Mouse (Mus musculus) heart, embryonic 13.5 days (tissue): ENCODE data around the gene Ggta1. TPM values are rescaled to one million over a fixed set of nuclear protein-coding genes. Genes with fewer than 3 reads are reported as not detected.

Source experiments
- ATAC-seq: fragments of 200-750 bp; cut with Nextera tagmentation; 2 replicates; pipeline ENCODE4 v1.8.0; 2017; ENCODE audit warnings: moderate TSS enrichment; ENCODE audit not compliant: insufficient number of reproducible peaks, low FRiP score, low TSS enrichment; ENCODE audit errors: extremely low read depth
- H3K27ac ChIP-seq: fragments of 300-500 bp; sonication (generic); replicated peaks from 2 replicates; pipeline ENCODE4 v1.5.1; 2015; ENCODE audit warnings: moderate library complexity, mild to moderate bottlenecking, inconsistent platforms
- H3K27me3 ChIP-seq: fragments of 300-500 bp; sonication (generic); replicated peaks from 2 replicates; pipeline ENCODE4 v1.6.1; 2015; ENCODE audit warnings: mild to moderate bottlenecking, inconsistent platforms
- H3K36me3 ChIP-seq: fragments of 300-500 bp; sonication (generic); 2 replicates; pipeline ENCODE4 v1.6.1; 2015; ENCODE audit warnings: mild to moderate bottlenecking, inconsistent platforms
- H3K4me1 ChIP-seq: fragments of 300-500 bp; sonication (generic); 2 replicates; pipeline ENCODE4 v1.6.1; 2015; ENCODE audit warnings: inconsistent platforms
- H3K4me2 ChIP-seq: fragments of 300-500 bp; sonication (generic); 2 replicates; pipeline ENCODE4 v1.6.1; 2015; ENCODE audit warnings: inconsistent platforms, mild to moderate bottlenecking, moderate library complexity
- H3K4me3 ChIP-seq: fragments of 300-500 bp; sonication (generic); 2 replicates; pipeline ENCODE4 v1.5.1; 2015; ENCODE audit warnings: moderate library complexity, mild to moderate bottlenecking, inconsistent platforms
- H3K9ac ChIP-seq: fragments of 300-500 bp; sonication (generic); 2 replicates; pipeline ENCODE4 v1.6.1; 2015; ENCODE audit warnings: inconsistent platforms, mild to moderate bottlenecking, moderate library complexity
- H3K9me3 ChIP-seq: fragments of 300-500 bp; sonication (generic); 2 replicates; pipeline ENCODE4 v1.6.1; 2016; ENCODE audit warnings: inconsistent platforms
- WGBS: fragments of 180-500 bp; shearing (Covaris S2); methylation state at CpG from one replicate; pipeline ENCODE4 v1.1.7; 2015; ENCODE audit warnings: mixed read lengths; 5-methylcytosine and 5-hydroxymethylcytosine counted together
- polyA plus RNA-seq: library from polyadenylated mRNA; unstranded; fragments of >200 nt; fragmentation: Nextera tagmentation; extraction: Ambion mirVana; gene quantifications from 2 replicates; pipeline ENCODE4 v1.2.1, GENCODE M21; 2015

Gene Ggta1
- polyA plus RNA-seq, 1 experiment from 2014 or later: 32.5 TPM

GRCm38 (mm10) chr2:35469266-35469665 is 6.2 kb upstream of the Ggta1 start:
- H3K9me3 ChIP-seq: no peaks in the 10 kb centered on the region
- 76% methylated on average over 3 of the region's 3 CpGs for WGBS
- H3K4me3 ChIP-seq: no peak overlapping the region
- H3K4me1 ChIP-seq: peaks cover 3% of the 10 kb centered on the region
- H3K27me3 ChIP-seq: no peaks in the 10 kb centered on the region
- H3K27ac ChIP-seq: no peak overlapping the region
- ATAC-seq: no peak
- no peak overlapping the region for H3K9ac ChIP-seq
- H3K4me2 ChIP-seq: no peak overlapping the region
- H3K36me3 ChIP-seq: no peaks in the 10 kb centered on the region

GRCm38 (mm10) chr2:35468276-35468675 is 5.2 kb upstream of the Ggta1 start:
- peaks cover 13% of the 10 kb centered on the region for H3K4me1 ChIP-seq
- no peak overlapping the region for H3K4me3 ChIP-seq
- no peaks in the 10 kb centered on the region for H3K36me3 ChIP-seq
- H3K27ac ChIP-seq: no peak overlapping the region
- ATAC-seq: no peak
- 62% methylated on average over 2 of the region's 2 CpGs for WGBS
- no peaks in the 10 kb centered on the region for H3K27me3 ChIP-seq
- H3K9me3 ChIP-seq: no peaks in the 10 kb centered on the region
- H3K9ac ChIP-seq: no peak overlapping the region
- H3K4me2 ChIP-seq: no peak overlapping the region

- H3K27me3 ChIP-seq: no peaks in the 10 kb centered on the region
- no peak for ATAC-seq
- no peaks in the 10 kb centered on the region for H3K9me3 ChIP-seq
- H3K4me3 ChIP-seq: no peak overlapping the region
- peaks cover 17% of the 10 kb centered on the region for H3K4me1 ChIP-seq
- no peak overlapping the region for H3K27ac ChIP-seq
- no peak overlapping the region for H3K4me2 ChIP-seq
- H3K36me3 ChIP-seq: no peaks in the 10 kb centered on the region
- H3K9ac ChIP-seq: no peak overlapping the region
- WGBS: 69% methylated on average over 3 of the region's 3 CpGs
These were observed 4.8 kb upstream of the Ggta1 start for GRCm38 (mm10) chr2:35467855-35468254.

- ATAC-seq: no peak
- Histone ChIP-seq H3K4me1 (peaks cover 29% of the 10 kb centered on the region), H3K4me3 (no peak overlapping the region), H3K9ac (no peak overlapping the region), H3K9me3 (no peaks in the 10 kb centered on the region), H3K36me3 (no peaks in the 10 kb centered on the region), H3K4me2 (no peak overlapping the region), H3K27me3 (no peaks in the 10 kb centered on the region), H3K27ac (no peak overlapping the region)
These were observed 2.6 kb upstream of the Ggta1 start for GRCm38 (mm10) chr2:35465677-35466076.

GRCm38 (mm10) chr2:35464548-35464947 is 1.5 kb upstream of the Ggta1 start:
- H3K9ac ChIP-seq: no peak overlapping the region
- H3K4me2 ChIP-seq: 0 out of 2 replicates have a peak overlapping the region, but pooled peaks have one; percentile 93
- peaks cover 1% of the 10 kb centered on the region; the same call in 1 of the 2 replicates for H3K36me3 ChIP-seq
- H3K27me3 ChIP-seq: no peaks in the 10 kb centered on the region
- H3K27ac ChIP-seq: no peak overlapping the region; the same call in 1 of the 2 replicates
- H3K4me1 ChIP-seq: peaks cover 34% of the 10 kb centered on the region
- H3K4me3 ChIP-seq: no peak overlapping the region
- no peak for ATAC-seq
- H3K9me3 ChIP-seq: no peaks in the 10 kb centered on the region
- 76% methylated on average over 3 of the region's 3 CpGs for WGBS

GRCm38 (mm10) chr2:35464089-35464534 is 1.1 kb upstream of the Ggta1 start:
- peaks cover 5% of the 10 kb centered on the region; the same call in 1 of the 2 replicates for H3K36me3 ChIP-seq
- H3K9me3 ChIP-seq: no peaks in the 10 kb centered on the region
- H3K9ac ChIP-seq: peak overlapping the region; percentile 54; the same call in 1 of the 2 replicates
- no peak overlapping the region; the same call in 1 of the 2 replicates for H3K4me3 ChIP-seq
- H3K4me2 ChIP-seq: peak overlapping the region; percentile 93
- H3K4me1 ChIP-seq: peaks cover 37% of the 10 kb centered on the region
- no peaks in the 10 kb centered on the region for H3K27me3 ChIP-seq
- ATAC-seq: no peak
- 53% methylated on average over 7 of the region's 7 CpGs for WGBS
- H3K27ac ChIP-seq: peak overlapping the region; percentile 86

GRCm38 (mm10) chr2:35463372-35464088 is 499 bp upstream of the Ggta1 start:
- Histone ChIP-seq H3K27ac (peak overlapping the region; percentile 86), H3K4me2 (peak overlapping the region; percentile 93), H3K4me1 (peaks cover 42% of the 10 kb centered on the region), H3K36me3 (peaks cover 5% of the 10 kb centered on the region; the same call in 1 of the 2 replicates), H3K9me3 (no peaks in the 10 kb centered on the region), H3K9ac (peak overlapping the region; percentile 54; the same call in 1 of the 2 replicates), H3K27me3 (no peaks in the 10 kb centered on the region), H3K4me3 (peak overlapping the region; percentile 72)
- 9% methylated on average over 19 of the region's 19 CpGs for WGBS
- peak; percentile 68 for ATAC-seq

- H3K9ac ChIP-seq: peak overlapping the region; percentile 89
- H3K4me3 ChIP-seq: peak overlapping the region; percentile 72
- peaks cover 49% of the 10 kb centered on the region for H3K4me1 ChIP-seq
- peak overlapping the region; percentile 93 for H3K4me2 ChIP-seq
- H3K36me3 ChIP-seq: peaks cover 11% of the 10 kb centered on the region
- ATAC-seq: peak; percentile 60
- no peaks in the 10 kb centered on the region for H3K27me3 ChIP-seq
- peak overlapping the region; percentile 86 for H3K27ac ChIP-seq
- peaks cover 4% of the 10 kb centered on the region; the same call in 1 of the 2 replicates for H3K9me3 ChIP-seq
- under 1% methylated on average over 52 of the region's 52 CpGs for WGBS
These were observed 852 bp downstream of the Ggta1 start for GRCm38 (mm10) chr2:35461971-35462787.

GRCm38 (mm10) chr2:35461131-35461947 is 1.7 kb downstream of the Ggta1 start:
- under 1% methylated on average over 20 of the region's 20 CpGs for WGBS
- H3K27ac ChIP-seq: peak overlapping the region; percentile 86
- peak overlapping the region; percentile 89 for H3K9ac ChIP-seq
- peak overlapping the region; percentile 93 for H3K4me2 ChIP-seq
- H3K36me3 ChIP-seq: peaks cover 11% of the 10 kb centered on the region
- peaks cover 49% of the 10 kb centered on the region for H3K4me1 ChIP-seq
- peak; percentile 37; the same call in 1 of the 2 replicates for ATAC-seq
- peaks cover 4% of the 10 kb centered on the region; the same call in 1 of the 2 replicates for H3K9me3 ChIP-seq
- H3K4me3 ChIP-seq: peak overlapping the region; percentile 72
- no peaks in the 10 kb centered on the region for H3K27me3 ChIP-seq

- WGBS: 21% methylated on average over 6 of the region's 6 CpGs
These were observed 2.6 kb downstream of the Ggta1 start for GRCm38 (mm10) chr2:35460378-35460880.

More at GRCm38 (mm10) chr2:35460378-35460880, 2.6 kb downstream of the Ggta1 start:
- H3K27me3 ChIP-seq: no peaks in the 10 kb centered on the region
- peaks cover 49% of the 10 kb centered on the region for H3K4me1 ChIP-seq
- peak overlapping the region; percentile 86 for H3K27ac ChIP-seq
- peak overlapping the region; percentile 89 for H3K9ac ChIP-seq
- H3K4me2 ChIP-seq: peak overlapping the region; percentile 93
- peak overlapping the region; percentile 72 for H3K4me3 ChIP-seq
- peaks cover 11% of the 10 kb centered on the region for H3K36me3 ChIP-seq
- H3K9me3 ChIP-seq: peaks cover 4% of the 10 kb centered on the region; the same call in 1 of the 2 replicates
- ATAC-seq: no peak
